Mouse (Mus musculus) kidney, postnatal 36 days (tissue): Measurements from ENCODE around the gene 2900011O08Rik.

Experiments
- DNase-seq, 2 experiments: peaks; one replicate each; pipeline ENCODE4 v3.0.0; 2021 to 2022; ENCODE audit warnings: mixed read lengths in 2 of 2

The 2900011O08Rik gene

DNA sequence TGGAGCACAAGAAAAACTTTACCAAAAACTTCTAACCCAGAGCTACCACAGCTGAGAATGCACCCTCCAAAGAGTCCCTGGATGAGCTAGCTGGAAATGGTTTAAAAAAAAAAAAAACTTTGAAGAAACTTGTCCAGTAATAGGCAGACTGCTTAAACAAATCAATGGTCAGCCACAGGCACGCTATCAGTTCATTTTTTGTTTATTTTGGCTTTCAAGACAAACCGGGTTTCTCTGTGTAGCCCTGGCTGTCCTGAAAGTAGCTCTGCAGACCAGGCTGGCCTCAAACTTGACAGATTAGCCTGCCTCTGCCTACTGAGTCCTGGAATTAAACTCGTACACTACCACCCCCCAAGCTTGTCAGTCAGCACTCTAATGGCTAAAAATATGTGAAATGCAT is 156.9 kb downstream of the 2900011O08Rik start:
- DNase-seq = no peak

DNA sequence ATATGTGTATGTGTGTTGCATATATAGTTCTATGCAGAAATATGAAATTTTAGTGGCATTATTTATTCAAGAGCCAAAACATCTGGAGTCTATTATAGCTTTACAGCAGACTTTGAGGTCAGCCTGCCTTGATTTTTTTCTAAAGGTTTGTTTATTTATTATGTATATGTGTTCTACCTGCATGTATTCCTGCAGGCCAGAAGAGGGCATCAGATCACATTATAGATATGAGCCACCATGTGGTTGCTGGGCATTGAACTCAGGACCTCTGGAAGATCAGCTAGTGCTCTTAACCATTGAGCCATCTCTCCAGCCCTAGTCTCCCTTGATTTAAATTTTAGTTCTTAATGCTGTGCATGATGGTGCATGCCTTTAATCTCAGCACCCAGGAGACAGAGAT is 161.3 kb downstream of the 2900011O08Rik start:
- DNase-seq = no peak
